Mouse (Mus musculus): ENCODE data around the gene Plscr3.

DNA sequence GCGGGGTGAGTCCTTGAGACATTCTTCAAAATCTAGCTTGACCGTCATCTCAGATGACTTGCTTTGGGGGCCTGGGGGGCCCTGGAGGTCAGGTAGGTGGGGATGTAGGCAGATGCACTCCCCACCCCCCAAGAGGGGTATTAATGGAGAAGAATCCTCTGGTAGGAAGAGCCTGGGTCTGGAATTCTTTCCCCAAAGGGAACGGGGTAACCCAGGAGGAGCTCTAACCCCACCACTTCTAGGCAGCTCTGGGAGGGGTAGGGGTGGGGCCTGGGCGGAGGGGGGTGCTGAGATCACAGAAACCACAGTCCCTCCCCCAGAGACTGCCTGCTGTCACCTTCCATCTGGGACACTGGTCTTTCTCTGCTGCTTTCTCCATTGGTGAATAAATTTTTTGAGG lies 49.1 kb downstream of the Plscr3 start, which contains the start of gene Acap1:
- no peak for TF ChIP-seq CTCF (IDR thresholded peaks at IDR 0.05; ENCODE audit: low read depth)
- no peak for TF ChIP-seq EP300 (IDR thresholded peaks at IDR 0.05; ENCODE audit: low read depth)
